Mouse (Mus musculus) neutrophil, adult 83 days (primary cell): ENCODE results near the gene Gm14459. TPM values are rescaled to one million over a fixed set of nuclear protein-coding genes. Genes with fewer than 3 reads are reported as not detected.

Source experiments
- total RNA-seq, 2 experiments: library from RNA; stranded (reverse); gene quantifications; one replicate each; pipeline ENCODE4 v1.2.4; 2023

Gm14459 gene
- total RNA-seq: not detected

DNA sequence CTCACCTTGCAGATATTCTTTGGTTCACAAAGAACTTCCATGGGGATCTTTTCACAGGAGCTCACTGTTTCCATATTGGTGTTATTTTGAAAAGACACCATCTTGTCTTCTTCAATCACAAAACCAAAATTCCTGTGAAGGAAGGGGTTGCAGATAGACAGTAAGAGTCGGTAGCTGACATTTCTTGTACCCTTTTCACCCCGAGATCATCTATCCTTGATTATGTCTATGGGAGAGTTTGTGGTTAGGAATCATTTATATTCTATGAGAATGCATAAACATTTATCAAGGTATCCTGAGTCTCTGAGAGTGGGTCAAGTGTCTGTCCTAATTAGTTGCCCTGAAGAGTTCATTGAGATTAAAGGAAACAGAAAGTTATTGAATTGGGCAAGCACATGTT is at the start of gene Gm14459:
Gene Gm14459, minus strand, starts transcription at position 101 of the 400 bp plus-strand sequence.

DNA sequence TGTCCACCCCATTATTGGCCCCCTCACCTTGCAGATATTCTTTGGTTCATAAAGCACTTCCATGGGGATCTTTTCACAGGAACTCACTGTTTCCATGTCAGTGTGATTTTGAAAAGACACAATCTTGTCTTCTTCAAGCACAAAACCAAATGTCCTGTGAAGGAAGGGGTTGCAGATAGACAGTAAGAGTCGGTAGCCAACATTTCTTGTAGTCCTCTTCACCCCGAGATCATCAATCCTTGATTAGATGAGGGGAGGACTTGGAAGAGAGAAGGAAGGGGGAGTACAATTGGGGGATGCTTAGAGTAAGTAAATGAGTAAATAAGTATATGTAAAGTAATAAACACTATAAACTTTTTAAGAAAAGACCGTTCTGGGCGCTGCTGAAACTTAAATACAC is 23.4 kb upstream of the Gm14459 start, which contains the start of gene Ssxb6:
Gene Ssxb6, minus strand, starts transcription at position 101 of the 400 bp plus-strand sequence.

Other genes starting within 250 kb of the Gm14459 start
- gene Ssxb10, start 197.5 kb downstream of the Gm14459 start, total RNA-seq: not detected
- not detected for gene Ssxb9, start 158.0 kb downstream of the Gm14459 start, total RNA-seq
- gene Ssxb1, start 111.6 kb downstream of the Gm14459 start, total RNA-seq: not detected
- gene Ssxb2, start 63.2 kb downstream of the Gm14459 start, total RNA-seq: not detected
- gene Ssxb6, start 23.3 kb upstream of the Gm14459 start, total RNA-seq: not detected
- not detected for gene Ssxb3, start 66.9 kb upstream of the Gm14459 start, total RNA-seq
- not detected for gene Ssxb8, start 165.9 kb upstream of the Gm14459 start, total RNA-seq
- not detected for gene Ssx9, start 223.5 kb upstream of the Gm14459 start, total RNA-seq